Mouse (Mus musculus) ES-Bruce4 (cell line): Measurements from ENCODE around the gene Deup1. TPM values are rescaled to one million over a fixed set of nuclear protein-coding genes. Genes with fewer than 3 reads are reported as not detected.

Source experiments
- H3K27ac ChIP-seq: 2 replicates; pipeline ENCODE4 v1.5.1; 2012; ENCODE audit warnings: low read length, inconsistent platforms; ENCODE audit not compliant: insufficient read depth
- H3K27me3 ChIP-seq: 2 replicates; pipeline ENCODE4 v1.6.1; 2012; ENCODE audit warnings: mild to moderate bottlenecking, low read length, inconsistent platforms; ENCODE audit not compliant: control insufficient read depth, poor library complexity, insufficient read depth, severe bottlenecking
- H3K36me3 ChIP-seq: 2 replicates; pipeline ENCODE4 v1.6.1; 2012; ENCODE audit warnings: inconsistent platforms, mild to moderate bottlenecking, low read length, moderate library complexity; ENCODE audit not compliant: control insufficient read depth, poor library complexity, insufficient read depth, severe bottlenecking
- H3K4me1 ChIP-seq: one replicate; pipeline ENCODE4 v1.8.1; 2011; ENCODE audit warnings: low read length; ENCODE audit not compliant: control insufficient read depth, insufficient read depth
- H3K4me3 ChIP-seq: 2 replicates; pipeline ENCODE4 v1.5.1; 2011; ENCODE audit warnings: low read depth, mild to moderate bottlenecking, low read length
- H3K9ac ChIP-seq: 2 replicates; pipeline ENCODE4 v1.6.1; 2012; ENCODE audit warnings: low read depth, mild to moderate bottlenecking, inconsistent platforms; ENCODE audit not compliant: poor library complexity, severe bottlenecking
- H3K9me3 ChIP-seq: replicated peaks from 2 replicates; pipeline ENCODE4 v1.6.1; 2012; ENCODE audit warnings: mild to moderate bottlenecking, low read length, inconsistent platforms; ENCODE audit not compliant: control insufficient read depth, poor library complexity, insufficient read depth, severe bottlenecking
- CTCF ChIP-seq: IDR thresholded peaks from one replicate; pipeline ENCODE4 v1.8.1; 2011; ENCODE audit warnings: low read depth, low read length
- EP300 ChIP-seq: IDR thresholded peaks from 2 replicates; pipeline ENCODE4 v1.6.1; 2011; ENCODE audit warnings: low read depth, low read length; ENCODE audit not compliant: insufficient read depth
- POLR2A ChIP-seq: IDR thresholded peaks from one replicate; pipeline ENCODE4 v1.8.1; 2011; ENCODE audit warnings: low read length; ENCODE audit not compliant: insufficient read depth
- polyA plus RNA-seq: library from polyadenylated mRNA; stranded (reverse); fragments of >200 nt; gene quantifications from 2 replicates; pipeline ENCODE4 v1.2.4, GENCODE M21; 2011; ENCODE audit warnings: low read depth; ENCODE audit not compliant: missing spikeins, insufficient read depth, insufficient read length

Gene Deup1
- polyA plus RNA-seq, 1 experiment, result not detected

- Histone ChIP-seq H3K9ac (no peak overlapping the region), H3K27ac (no peak overlapping the region), H3K36me3 (no peaks in the 10 kb centered on the region), H3K27me3 (no peaks in the 10 kb centered on the region), H3K9me3 (no peaks in the 10 kb centered on the region), H3K4me3 (no peak overlapping the region), H3K4me1 (no peaks in the 10 kb centered on the region)
- TF ChIP-seq EP300 (no peak), CTCF (no peak), POLR2A (no peak)
These were observed 26.7 kb downstream of the Deup1 start for GRCm38 (mm10) chr9:15600859-15601540.

- TF ChIP-seq EP300 (no peak), CTCF (no peak), POLR2A (no peak)
- no peaks in the 10 kb centered on the region for H3K27me3 ChIP-seq
- no peaks in the 10 kb centered on the region for H3K9me3 ChIP-seq
- no peaks in the 10 kb centered on the region for H3K36me3 ChIP-seq
- H3K4me1 ChIP-seq, result no peaks in the 10 kb centered on the region
- no peak overlapping the region for H3K27ac ChIP-seq
- no peak overlapping the region for H3K9ac ChIP-seq
- no peak overlapping the region for H3K4me3 ChIP-seq
These were observed 27.4 kb downstream of the Deup1 start for GRCm38 (mm10) chr9:15600156-15600858.

GRCm38 (mm10) chr9:15596598-15596997, 31.1 kb downstream of the Deup1 start:
- H3K4me3 ChIP-seq, result no peak overlapping the region
- H3K27ac ChIP-seq, result no peak overlapping the region
- no peaks in the 10 kb centered on the region for H3K36me3 ChIP-seq
- TF ChIP-seq CTCF (no peak), EP300 (no peak), POLR2A (no peak)
- H3K9ac ChIP-seq, result no peak overlapping the region
- H3K9me3 ChIP-seq, result no peaks in the 10 kb centered on the region
- H3K27me3 ChIP-seq, result no peaks in the 10 kb centered on the region
- no peaks in the 10 kb centered on the region for H3K4me1 ChIP-seq

- no peaks in the 10 kb centered on the region for H3K4me1 ChIP-seq
- no peak overlapping the region for H3K9ac ChIP-seq
- H3K36me3 ChIP-seq, result no peaks in the 10 kb centered on the region
- no peak overlapping the region for H3K27ac ChIP-seq
- no peaks in the 10 kb centered on the region for H3K9me3 ChIP-seq
- H3K4me3 ChIP-seq, result no peak overlapping the region
- no peaks in the 10 kb centered on the region for H3K27me3 ChIP-seq
- no peak for TF ChIP-seq CTCF
- TF ChIP-seq EP300, result no peak
- TF ChIP-seq POLR2A, result no peak
These were observed 33.6 kb downstream of the Deup1 start for GRCm38 (mm10) chr9:15594148-15594547.

- Histone ChIP-seq H3K27ac (no peak overlapping the region), H3K9ac (no peak overlapping the region), H3K27me3 (no peaks in the 10 kb centered on the region), H3K9me3 (no peaks in the 10 kb centered on the region), H3K4me1 (no peaks in the 10 kb centered on the region), H3K4me3 (no peak overlapping the region), H3K36me3 (no peaks in the 10 kb centered on the region)
- no peak for TF ChIP-seq CTCF
- no peak for TF ChIP-seq POLR2A
- TF ChIP-seq EP300, result no peak
These were observed 40.4 kb downstream of the Deup1 start for GRCm38 (mm10) chr9:15587157-15587854.

- H3K9me3 ChIP-seq, result no peaks in the 10 kb centered on the region
- no peak overlapping the region for H3K27ac ChIP-seq
- no peak overlapping the region for H3K4me3 ChIP-seq
- no peaks in the 10 kb centered on the region for H3K27me3 ChIP-seq
- no peak overlapping the region for H3K9ac ChIP-seq
- TF ChIP-seq CTCF, result no peak
- TF ChIP-seq EP300, result no peak
- no peak for TF ChIP-seq POLR2A
- no peaks in the 10 kb centered on the region for H3K4me1 ChIP-seq
- no peaks in the 10 kb centered on the region for H3K36me3 ChIP-seq
These were observed 41.8 kb downstream of the Deup1 start for GRCm38 (mm10) chr9:15585956-15586355.
